ENCODE assay signal across 8 mouse cellular contexts in genomic region chr8:85119052-85119981, GRCm38 (mm10). TPM values are rescaled to one million over a fixed set of nuclear protein-coding genes. Genes with fewer than 3 reads are reported as not detected.
DNase-seq lines count a peak whose midpoint lies in the region; ATAC-seq and TF ChIP-seq lines count a peak whose summit lies in the region.

No protein-coding gene starts in this region.

- no peak for ATAC-seq in heart, embryonic 13.5 days (ENCODE audit: extremely low read depth, insufficient number of reproducible peaks, low FRiP score, low TSS enrichment)
- ATAC-seq in kidney, postnatal 0 days (replicated peaks; ENCODE audit: low FRiP score, low read depth): peak; percentile 92

- H3K27ac ChIP-seq in heart, embryonic 13.5 days (replicated peaks): peak overlapping the region; percentile 55
- H3K27ac ChIP-seq in kidney, postnatal 0 days: peak overlapping the region; percentile 77

- peak overlapping the region; percentile 74 for H3K4me2 ChIP-seq in heart, embryonic 13.5 days
- H3K4me2 ChIP-seq in kidney, postnatal 0 days (ENCODE audit: low read length): peak overlapping the region; percentile 82

- H3K4me3 ChIP-seq in C2C12 (ENCODE audit: insufficient read depth, poor library complexity, severe bottlenecking): no peak overlapping the region
- H3K4me3 ChIP-seq in heart, embryonic 13.5 days: peak overlapping the region; percentile 67
- peak overlapping the region; percentile 65 for H3K4me3 ChIP-seq in kidney, postnatal 0 days (replicated peaks; ENCODE audit: low read depth, low read length)

- 0 out of 2 replicates have a peak, but pooled peaks cover 4% of the 10 kb centered on the region for H3K4me1 ChIP-seq in heart, embryonic 13.5 days
- H3K4me1 ChIP-seq in kidney, postnatal 0 days (replicated peaks; ENCODE audit: insufficient read depth, low read length): no peaks in the 10 kb centered on the region

- H3K9ac ChIP-seq in heart, embryonic 13.5 days: peak overlapping the region; percentile 82
- H3K9ac ChIP-seq in kidney, postnatal 0 days (ENCODE audit: low read depth, low read length): peak overlapping the region; percentile 73

- TF ChIP-seq CTCF in C2C12 (IDR thresholded peaks at IDR 0.05; ENCODE audit: control insufficient read depth, insufficient read depth, insufficient read length): no peak
- TF ChIP-seq CTCF in kidney, postnatal 0 days (IDR thresholded peaks at IDR 0.05; ENCODE audit: low read depth): peak; percentile 59; the same call in 1 of the 2 replicates

- peak overlapping the region; percentile 70 for H3ac ChIP-seq in C2C12 (ENCODE audit: control insufficient read depth, insufficient read length, low read depth)

- DNase-seq in brain, adult 2 months (ENCODE audit: low read depth, low spot score): peak; percentile 95
- DNase-seq in fibroblast of lung, adult 2 months (ENCODE audit: low read depth): peak; percentile 54
- peak; percentile 92 for DNase-seq in kidney, postnatal 0 days (ENCODE audit: low spot score)
- DNase-seq in liver: peak; percentile 74
- DNase-seq in naive thymus-derived CD4-positive, alpha-beta T cell, adult 2 months (ENCODE audit: low read depth): peak; percentile 46
- peak; percentile 86 for DNase-seq in telencephalon, adult 2 months (ENCODE audit: low read depth, low spot score)

- 6% methylated on average over 37 of the region's 37 CpGs for WGBS in heart, embryonic 13.5 days
- 6% methylated on average over 37 of the region's 37 CpGs for WGBS in kidney, postnatal 0 days

- H3K79me2 ChIP-seq in C2C12 (ENCODE audit: control insufficient read depth, insufficient read depth): no peaks in the 10 kb centered on the region

- no peaks in the 10 kb centered on the region for H3K79me3 ChIP-seq in C2C12 (ENCODE audit: low read depth)

- no peaks in the 10 kb centered on the region for H3K9me3 ChIP-seq in heart, embryonic 13.5 days
- H3K9me3 ChIP-seq in kidney, postnatal 0 days (replicated peaks; ENCODE audit: low read length): no peaks in the 10 kb centered on the region

- H3K36me3 ChIP-seq in C2C12 (ENCODE audit: control insufficient read depth, insufficient read depth): no peaks in the 10 kb centered on the region
- 0 out of 2 replicates have a peak, but pooled peaks cover 2% of the 10 kb centered on the region for H3K36me3 ChIP-seq in heart, embryonic 13.5 days
- no peaks in the 10 kb centered on the region for H3K36me3 ChIP-seq in kidney, postnatal 0 days (ENCODE audit: insufficient read depth, low read length)

- H3K27me3 ChIP-seq in C2C12 (ENCODE audit: control insufficient read depth, insufficient read depth, insufficient read length): no peaks in the 10 kb centered on the region
- no peaks in the 10 kb centered on the region for H3K27me3 ChIP-seq in heart, embryonic 13.5 days (replicated peaks)
- H3K27me3 ChIP-seq in kidney, postnatal 0 days (ENCODE audit: insufficient read depth, low read length): no peaks in the 10 kb centered on the region

TF ChIP-seq in C2C12, 6 proteins besides CTCF, POLR2A, EP300 and RAD21:
- TF ChIP-seq FOSL1 (IDR thresholded peaks at IDR 0.05; ENCODE audit: insufficient read depth, low read length, poor library complexity, severe bottlenecking): no peak
- no peak for TF ChIP-seq MYOG (IDR thresholded peaks at IDR 0.05; ENCODE audit: control insufficient read depth, extremely low read depth, insufficient read length)
- no peak for TF ChIP-seq MAX (IDR thresholded peaks at IDR 0.05)
- no peak for TF ChIP-seq MYOD1 (IDR thresholded peaks at IDR 0.05; ENCODE audit: control insufficient read depth, insufficient read length, low read depth)
- no peak for TF ChIP-seq CEBPB (IDR thresholded peaks at IDR 0.05; ENCODE audit: low read depth)
- no peak for TF ChIP-seq USF1 (IDR thresholded peaks at IDR 0.05; ENCODE audit: low read depth)

RNA-seq across cellular contexts. Expression of gene Zfp791, which starts 3.6 kb away (rescaled TPM):
- 0.07 TPM for polyA plus RNA-seq in C2C12 (2012; fragmentation: generic; extraction: Trizol)
- polyA plus RNA-seq in heart, embryonic 13.5 days (2015; fragmentation: Nextera tagmentation; extraction: Ambion mirVana): 1.0 and 1.2 TPM in 2 replicates
- polyA plus RNA-seq in kidney, postnatal 0 days (2015; fragmentation: Nextera tagmentation; extraction: Ambion mirVana): 1.4 and 2.0 TPM in 2 replicates

RNA-seq across cellular contexts. Expression of gene Cks1brt, which starts 32.4 kb away (rescaled TPM):
- polyA plus RNA-seq in C2C12 (2012; fragmentation: generic; extraction: Trizol): not detected
- polyA plus RNA-seq in heart, embryonic 13.5 days (2015; fragmentation: Nextera tagmentation; extraction: Ambion mirVana): not detected in 2 replicates
- polyA plus RNA-seq in kidney, postnatal 0 days (2015; fragmentation: Nextera tagmentation; extraction: Ambion mirVana): not detected in 2 replicates

RNA-seq across cellular contexts. Expression of gene Man2b1, which starts 36.2 kb away (rescaled TPM):
- polyA plus RNA-seq in C2C12 (2012; fragmentation: generic; extraction: Trizol): 9.8 TPM
- 30.5 and 31.1 TPM in 2 replicates for polyA plus RNA-seq in heart, embryonic 13.5 days (2015; fragmentation: Nextera tagmentation; extraction: Ambion mirVana)
- 40.1 and 42.3 TPM in 2 replicates for polyA plus RNA-seq in kidney, postnatal 0 days (2015; fragmentation: Nextera tagmentation; extraction: Ambion mirVana)

RNA-seq across cellular contexts. Expression of gene Wdr83, which starts 38.2 kb away (rescaled TPM):
- 25.0 TPM for polyA plus RNA-seq in C2C12 (2012; fragmentation: generic; extraction: Trizol)
- 37.7 and 38.7 TPM in 2 replicates for polyA plus RNA-seq in heart, embryonic 13.5 days (2015; fragmentation: Nextera tagmentation; extraction: Ambion mirVana)
- polyA plus RNA-seq in kidney, postnatal 0 days (2015; fragmentation: Nextera tagmentation; extraction: Ambion mirVana): 33.8 and 36.7 TPM in 2 replicates

RNA-seq across cellular contexts. Expression of gene Wdr83os, which starts 38.8 kb away (rescaled TPM):
- 152 TPM for polyA plus RNA-seq in C2C12 (2012; fragmentation: generic; extraction: Trizol)
- 118 and 120 TPM in 2 replicates for polyA plus RNA-seq in heart, embryonic 13.5 days (2015; fragmentation: Nextera tagmentation; extraction: Ambion mirVana)
- 152 and 156 TPM in 2 replicates for polyA plus RNA-seq in kidney, postnatal 0 days (2015; fragmentation: Nextera tagmentation; extraction: Ambion mirVana)
